Mouse (Mus musculus) lung, embryonic 16.5 days (tissue): ENCODE measurements at regions not wholly inside any gene's neighbourhood (a gene's known extent, or its start where the extent isn't known, plus 50 kb on each side); places are given as distances from the start of the nearest gene placed in this dataset.

Source experiments
- ATAC-seq: fragments of 200-750 bp; cut with Nextera tagmentation; 2 replicates; pipeline ENCODE4 v1.8.0; 2017; ENCODE audit warnings: low read depth, mild to moderate bottlenecking, moderate library complexity
- H3K27ac ChIP-seq: fragments of 300-500 bp; sonication (generic); 2 replicates; pipeline ENCODE4 v1.5.1; 2014; ENCODE audit warnings: mild to moderate bottlenecking, control low read depth, low read length
- H3K27me3 ChIP-seq: fragments of 300-500 bp; sonication (generic); 2 replicates; pipeline ENCODE4 v1.6.1; 2014; ENCODE audit warnings: low read depth, low read length, mixed read lengths; ENCODE audit not compliant: control insufficient read depth, insufficient read depth
- H3K36me3 ChIP-seq: fragments of 300-500 bp; sonication (generic); 2 replicates; pipeline ENCODE4 v1.6.1; 2014; ENCODE audit warnings: low read length; ENCODE audit not compliant: control insufficient read depth, insufficient read depth
- H3K4me1 ChIP-seq: fragments of 300-500 bp; sonication (generic); replicated peaks from 2 replicates; pipeline ENCODE4 v1.6.1; 2014; ENCODE audit warnings: low read length, mixed read lengths; ENCODE audit not compliant: control insufficient read depth, insufficient read depth
- H3K4me2 ChIP-seq: fragments of 300-500 bp; sonication (generic); 2 replicates; pipeline ENCODE4 v1.6.1; 2014; ENCODE audit warnings: low read depth, low read length, control low read depth
- H3K4me3 ChIP-seq: fragments of 300-500 bp; sonication (generic); 2 replicates; pipeline ENCODE4 v1.5.1; 2014; ENCODE audit warnings: mild to moderate bottlenecking, low read length, control low read depth
- H3K9ac ChIP-seq: fragments of 300-500 bp; sonication (generic); 2 replicates; pipeline ENCODE4 v1.6.1; 2014; ENCODE audit warnings: low read length, control low read depth
- H3K9me3 ChIP-seq: fragments of 300-500 bp; sonication (generic); 2 replicates; pipeline ENCODE4 v1.6.1; 2016; ENCODE audit warnings: low read length; ENCODE audit not compliant: control insufficient read depth
- WGBS: fragments of 180-500 bp; shearing (Covaris S2); extraction: QIAGEN DNeasy Blood & Tissue Kit; methylation state at CpG from one replicate; pipeline ENCODE4 v1.1.7; 2014; 5-methylcytosine and 5-hydroxymethylcytosine counted together

- Histone ChIP-seq H3K36me3 (no peaks in the 10 kb centered on the region), H3K27me3 (no peaks in the 10 kb centered on the region), H3K27ac (no peak overlapping the region), H3K9me3 (no peaks in the 10 kb centered on the region), H3K4me1 (no peaks in the 10 kb centered on the region; the same call in 1 of the 2 replicates), H3K4me3 (no peak overlapping the region), H3K9ac (no peak overlapping the region), H3K4me2 (no peak overlapping the region)
- no peak for ATAC-seq
- 88% methylated on average over 1 of the region's 1 CpGs for WGBS
Observed at GRCm38 (mm10) chr14:48900201-48900600, 165.7 kb upstream of the Ap5m1 start.

DNA sequence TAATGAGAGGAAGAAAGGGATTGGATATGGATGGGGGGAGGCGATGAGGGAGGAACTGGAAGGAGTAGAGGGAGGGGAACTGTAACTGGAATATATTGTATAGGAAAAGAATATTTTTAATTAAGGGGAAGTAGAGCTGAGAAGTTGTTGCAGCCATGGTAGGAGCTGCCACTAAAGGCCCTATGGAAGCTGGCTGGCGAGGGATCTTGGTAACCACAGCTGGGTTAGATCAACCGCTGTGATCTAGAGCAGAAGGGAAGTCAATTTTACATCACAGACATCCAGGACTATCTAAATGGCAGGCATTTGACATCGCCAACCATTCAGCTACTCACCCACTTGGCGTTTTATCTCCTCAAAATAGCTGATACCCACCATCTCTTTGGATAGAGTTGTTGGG, 168.8 kb upstream of the Ap5m1 start:
- ATAC-seq: no peak
- Histone ChIP-seq H3K4me3 (no peak overlapping the region), H3K27me3 (no peaks in the 10 kb centered on the region), H3K9me3 (no peaks in the 10 kb centered on the region), H3K4me2 (no peak overlapping the region), H3K36me3 (no peaks in the 10 kb centered on the region), H3K4me1 (no peaks in the 10 kb centered on the region), H3K27ac (no peak overlapping the region), H3K9ac (no peak overlapping the region)
- 86% methylated on average over 5 of the region's 5 CpGs for WGBS

- Histone ChIP-seq H3K9ac (no peak overlapping the region), H3K4me3 (no peak overlapping the region), H3K27ac (no peak overlapping the region), H3K36me3 (no peaks in the 10 kb centered on the region), H3K4me2 (no peak overlapping the region), H3K9me3 (no peaks in the 10 kb centered on the region), H3K4me1 (no peaks in the 10 kb centered on the region), H3K27me3 (no peaks in the 10 kb centered on the region)
- no peak for ATAC-seq
- 79% methylated on average over 7 of the region's 7 CpGs for WGBS
Observed at GRCm38 (mm10) chr14:48896235-48896634, 169.7 kb upstream of the Ap5m1 start.

DNA sequence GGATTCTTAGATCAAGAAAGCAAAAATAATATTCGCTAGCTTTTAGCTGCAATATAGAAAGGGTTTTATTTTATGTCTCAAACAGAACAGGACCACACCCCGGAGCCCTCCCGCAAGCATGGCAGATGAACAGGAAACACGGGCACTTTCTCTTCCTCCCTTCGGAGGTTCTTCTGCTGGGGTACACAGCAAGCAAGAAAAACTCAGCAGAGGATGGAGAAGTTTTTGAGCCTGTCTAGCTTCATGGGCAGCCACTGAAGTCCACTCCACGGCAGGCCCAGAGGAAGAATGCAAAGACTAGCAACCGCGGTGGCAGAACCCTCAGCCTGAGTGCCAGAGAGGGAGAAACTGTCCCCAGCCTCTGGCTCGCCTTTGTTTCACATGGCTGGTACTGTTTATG, 174.7 kb upstream of the Ap5m1 start:
- Histone ChIP-seq H3K36me3 (no peaks in the 10 kb centered on the region), H3K4me2 (no peak overlapping the region), H3K27me3 (peaks cover 5% of the 10 kb centered on the region; the same call in 1 of the 2 replicates), H3K27ac (no peak overlapping the region), H3K9ac (no peak overlapping the region), H3K4me1 (no peaks in the 10 kb centered on the region), H3K9me3 (no peaks in the 10 kb centered on the region), H3K4me3 (no peak overlapping the region)
- 73% methylated on average over 9 of the region's 9 CpGs for WGBS
- ATAC-seq: no peak

- Histone ChIP-seq H3K27me3 (peaks cover 5% of the 10 kb centered on the region; the same call in 1 of the 2 replicates), H3K27ac (no peak overlapping the region), H3K4me3 (no peak overlapping the region), H3K4me2 (no peak overlapping the region), H3K9me3 (no peaks in the 10 kb centered on the region), H3K36me3 (no peaks in the 10 kb centered on the region), H3K4me1 (no peaks in the 10 kb centered on the region), H3K9ac (no peak overlapping the region)
- ATAC-seq: no peak
- WGBS: 7% methylated on average over 13 of the region's 13 CpGs
Observed at GRCm38 (mm10) chr14:48888954-48889353, 176.9 kb upstream of the Ap5m1 start.

GRCm38 (mm10) chr14:48880041-48880440, 185.9 kb upstream of the Ap5m1 start:
- H3K4me2 ChIP-seq: no peak overlapping the region
- no peaks in the 10 kb centered on the region for H3K4me1 ChIP-seq
- H3K27me3 ChIP-seq: no peaks in the 10 kb centered on the region
- no peaks in the 10 kb centered on the region for H3K9me3 ChIP-seq
- H3K27ac ChIP-seq: no peak overlapping the region
- 34% methylated on average over 6 of the region's 6 CpGs for WGBS
- no peaks in the 10 kb centered on the region for H3K36me3 ChIP-seq
- ATAC-seq: no peak
- no peak overlapping the region for H3K4me3 ChIP-seq
- H3K9ac ChIP-seq: no peak overlapping the region

DNA sequence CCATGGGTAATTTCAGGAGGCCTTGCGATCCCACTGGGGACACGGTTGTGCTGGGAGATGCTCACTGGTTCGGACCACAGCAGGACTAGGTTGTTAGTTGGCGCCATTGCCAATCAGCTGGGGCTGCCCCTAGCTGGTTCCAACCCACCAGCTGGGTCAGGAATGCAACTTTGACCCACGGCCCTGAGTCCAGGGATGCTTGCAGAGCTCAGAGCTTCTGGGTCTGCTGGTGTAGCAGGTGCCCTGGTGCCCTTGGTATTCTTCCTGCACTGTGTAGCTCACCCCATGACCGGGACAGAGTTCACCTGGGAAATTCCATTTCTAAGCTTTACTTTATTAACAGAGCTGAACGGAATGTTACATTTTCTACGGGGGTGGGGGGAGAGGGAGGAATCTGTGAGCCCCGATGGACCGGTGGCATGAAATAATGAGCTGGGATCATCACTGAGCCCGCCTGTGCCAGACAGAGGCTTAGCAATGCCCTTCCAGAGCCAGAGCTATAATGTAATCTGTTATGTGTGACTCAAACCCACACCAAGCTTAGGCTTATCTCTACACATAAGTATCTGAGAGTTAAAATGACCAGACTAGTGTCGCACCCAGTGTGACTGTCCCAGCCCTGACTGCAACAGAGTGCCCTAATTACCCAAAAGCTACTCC, 187.8 kb upstream of the Ap5m1 start:
- Histone ChIP-seq H3K9ac (no peak overlapping the region), H3K4me1 (no peaks in the 10 kb centered on the region), H3K36me3 (no peaks in the 10 kb centered on the region), H3K4me2 (no peak overlapping the region), H3K4me3 (no peak overlapping the region), H3K27ac (no peak overlapping the region), H3K27me3 (no peaks in the 10 kb centered on the region), H3K9me3 (no peaks in the 10 kb centered on the region)
- no peak for ATAC-seq
- WGBS: 76% methylated on average over 12 of the region's 12 CpGs

GRCm38 (mm10) chr14:48871313-48871712, 194.6 kb upstream of the Ap5m1 start:
- no peak overlapping the region for H3K4me2 ChIP-seq
- no peak overlapping the region for H3K9ac ChIP-seq
- H3K4me3 ChIP-seq: no peak overlapping the region
- no peaks in the 10 kb centered on the region for H3K36me3 ChIP-seq
- no peaks in the 10 kb centered on the region for H3K9me3 ChIP-seq
- WGBS: 72% methylated on average over 3 of the region's 3 CpGs
- no peaks in the 10 kb centered on the region for H3K4me1 ChIP-seq
- ATAC-seq: no peak
- H3K27ac ChIP-seq: no peak overlapping the region
- no peaks in the 10 kb centered on the region for H3K27me3 ChIP-seq

DNA sequence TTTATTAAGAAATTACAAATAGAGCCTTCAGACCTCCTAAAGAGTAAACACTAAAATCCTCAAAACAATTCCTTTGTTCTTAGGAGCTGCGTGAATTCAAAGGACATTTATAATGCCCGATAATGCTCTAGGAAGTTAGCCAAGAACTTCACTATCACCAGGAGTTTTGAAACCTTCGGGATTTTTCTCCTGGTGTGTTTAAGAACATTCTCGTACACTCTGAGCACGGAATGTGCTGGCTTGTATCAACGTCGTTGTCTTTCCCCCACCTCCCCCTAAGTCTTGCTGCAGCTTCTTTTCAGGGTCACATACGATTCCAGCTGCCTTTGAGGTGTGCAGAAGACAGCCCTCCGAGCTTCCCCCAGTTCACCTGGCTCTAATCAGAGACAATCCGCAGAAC, 195.9 kb upstream of the Ap5m1 start:
- Histone ChIP-seq H3K4me1 (no peaks in the 10 kb centered on the region), H3K4me3 (no peak overlapping the region), H3K27me3 (no peaks in the 10 kb centered on the region), H3K27ac (no peak overlapping the region), H3K4me2 (no peak overlapping the region), H3K9me3 (no peaks in the 10 kb centered on the region), H3K36me3 (no peaks in the 10 kb centered on the region), H3K9ac (no peak overlapping the region)
- WGBS: 34% methylated on average over 10 of the region's 10 CpGs
- ATAC-seq: no peak

DNA sequence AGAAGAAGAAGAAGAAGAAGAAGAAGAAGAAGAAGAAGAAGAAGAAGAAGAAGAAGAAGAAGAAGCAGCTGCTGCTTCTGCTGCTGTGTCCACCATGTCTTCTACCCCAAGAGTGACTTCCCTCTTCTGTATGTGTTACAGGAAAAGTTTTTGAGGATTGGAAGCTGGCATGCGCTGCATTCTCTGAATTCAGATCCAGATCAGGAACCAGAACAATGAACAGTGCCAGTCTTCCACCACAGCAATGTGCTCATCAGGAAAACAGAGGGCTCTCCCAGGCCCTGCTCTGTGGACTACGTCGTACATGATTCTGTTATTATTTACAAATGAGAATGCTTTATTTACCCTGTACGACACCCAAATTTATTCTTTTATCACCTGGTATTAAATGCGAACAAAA, 181.8 kb upstream of the Otx2 start:
- no peak for ATAC-seq
- H3K4me1 ChIP-seq: no peaks in the 10 kb centered on the region
- no peak overlapping the region for H3K4me3 ChIP-seq
- WGBS: 86% methylated on average over 5 of the region's 5 CpGs
- H3K27me3 ChIP-seq: peaks cover 4% of the 10 kb centered on the region
- no peaks in the 10 kb centered on the region for H3K36me3 ChIP-seq
- H3K9me3 ChIP-seq: no peaks in the 10 kb centered on the region
- H3K9ac ChIP-seq: no peak overlapping the region
- no peak overlapping the region for H3K4me2 ChIP-seq
- no peak overlapping the region for H3K27ac ChIP-seq
